Mouse (Mus musculus) urinary bladder, postnatal 36 days (tissue): ENCODE measurements around the gene Gm49318.

ENCODE experiments used
- DNase-seq, 2 experiments: peaks; one replicate each; pipeline ENCODE4 v3.0.0; 2022; ENCODE audit warnings: low spot score in 2 of 2, mixed read lengths in 1 of 2

The Gm49318 gene

GRCm38 (mm10) chr9:22069881-22070553 is 1.0 kb downstream of the Gm49318 start:
- DNase-seq, result no peak

GRCm38 (mm10) chr9:22067195-22067594 is 3.9 kb downstream of the Gm49318 start:
- DNase-seq, result no peak

- DNase-seq, result peak; percentile 31 to 38
Observed at GRCm38 (mm10) chr9:22066433-22066832, 4.6 kb downstream of the Gm49318 start.

GRCm38 (mm10) chr9:22065642-22066041 is 5.4 kb downstream of the Gm49318 start:
- DNase-seq, result no peak

- DNase-seq, result no peak
Observed at GRCm38 (mm10) chr9:22064341-22064740, 6.7 kb downstream of the Gm49318 start.

DNA sequence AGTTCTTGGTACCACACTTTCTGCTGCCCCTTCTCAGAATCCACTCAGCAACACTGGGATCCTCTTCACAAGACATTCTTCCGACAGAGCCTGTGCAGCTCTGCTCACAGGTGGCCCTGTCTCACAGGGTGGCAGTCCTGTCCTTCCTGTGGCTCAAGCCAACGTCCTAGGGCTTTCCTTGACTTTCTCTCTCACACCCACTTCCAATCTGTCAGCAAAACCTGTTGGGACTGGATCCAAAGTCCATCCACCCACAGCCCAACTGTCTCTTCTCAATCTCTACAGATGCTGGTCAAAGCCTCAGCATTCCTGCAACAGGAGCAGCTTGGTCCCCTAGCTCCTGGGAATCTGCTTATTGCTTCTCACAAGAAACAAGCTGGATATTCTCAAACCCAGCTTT is 9.7 kb downstream of the Gm49318 start:
- DNase-seq, result no peak

GRCm38 (mm10) chr9:22058011-22058424 is 13.0 kb downstream of the Gm49318 start:
- no peak for DNase-seq

GRCm38 (mm10) chr9:22057031-22057517 is 14.0 kb downstream of the Gm49318 start:
- DNase-seq, result no peak

DNA sequence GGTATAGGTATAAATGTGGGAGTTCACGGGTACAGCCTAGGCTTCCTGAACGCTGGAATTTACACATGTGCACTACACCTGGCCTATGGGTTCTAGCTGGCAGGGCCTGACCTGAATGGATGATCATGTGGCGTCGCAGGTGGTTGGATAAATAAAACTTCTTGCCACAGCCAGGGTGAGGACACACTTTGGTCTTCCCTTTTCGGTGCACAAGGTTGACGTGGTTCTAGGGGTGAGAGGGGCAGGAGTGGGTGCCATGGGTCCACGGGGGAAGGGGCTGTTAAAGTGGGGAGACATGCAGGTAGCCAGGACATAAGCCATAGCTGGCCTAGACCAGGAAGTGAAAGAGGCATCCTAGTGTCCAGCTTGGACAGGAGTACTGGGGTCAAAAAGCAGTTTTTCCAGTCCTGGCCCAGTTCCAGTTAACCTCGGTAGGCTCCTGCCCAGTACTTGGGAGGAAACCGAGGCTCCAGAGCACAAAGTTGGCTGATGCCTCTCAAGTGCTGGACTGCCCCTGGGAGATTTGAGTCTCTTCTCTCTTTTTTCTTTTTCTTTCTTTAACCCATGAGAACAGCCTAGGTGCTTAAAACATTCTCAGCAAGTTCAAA is 14.7 kb downstream of the Gm49318 start:
- no peak for DNase-seq

DNA sequence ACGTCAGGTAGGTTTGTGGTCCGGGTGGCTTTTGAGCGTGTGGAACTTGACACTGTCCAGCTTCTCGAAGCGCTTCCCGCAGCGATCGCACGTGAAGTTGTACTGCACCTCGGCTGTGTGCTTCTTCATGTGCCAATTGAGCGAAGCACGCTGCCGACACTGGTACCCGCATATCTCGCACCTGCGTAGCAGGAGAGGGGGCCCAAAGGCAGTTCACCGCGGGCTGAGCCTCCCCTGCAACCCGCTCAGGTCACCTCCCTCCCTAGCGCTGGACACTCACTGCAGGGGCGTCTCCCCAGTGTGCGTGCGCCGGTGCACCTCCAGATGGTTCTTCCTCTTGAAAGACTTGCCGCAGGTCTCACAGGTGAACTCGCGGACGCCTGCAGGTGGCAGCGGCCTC is 15.3 kb downstream of the Gm49318 start:
- DNase-seq, result no peak

DNA sequence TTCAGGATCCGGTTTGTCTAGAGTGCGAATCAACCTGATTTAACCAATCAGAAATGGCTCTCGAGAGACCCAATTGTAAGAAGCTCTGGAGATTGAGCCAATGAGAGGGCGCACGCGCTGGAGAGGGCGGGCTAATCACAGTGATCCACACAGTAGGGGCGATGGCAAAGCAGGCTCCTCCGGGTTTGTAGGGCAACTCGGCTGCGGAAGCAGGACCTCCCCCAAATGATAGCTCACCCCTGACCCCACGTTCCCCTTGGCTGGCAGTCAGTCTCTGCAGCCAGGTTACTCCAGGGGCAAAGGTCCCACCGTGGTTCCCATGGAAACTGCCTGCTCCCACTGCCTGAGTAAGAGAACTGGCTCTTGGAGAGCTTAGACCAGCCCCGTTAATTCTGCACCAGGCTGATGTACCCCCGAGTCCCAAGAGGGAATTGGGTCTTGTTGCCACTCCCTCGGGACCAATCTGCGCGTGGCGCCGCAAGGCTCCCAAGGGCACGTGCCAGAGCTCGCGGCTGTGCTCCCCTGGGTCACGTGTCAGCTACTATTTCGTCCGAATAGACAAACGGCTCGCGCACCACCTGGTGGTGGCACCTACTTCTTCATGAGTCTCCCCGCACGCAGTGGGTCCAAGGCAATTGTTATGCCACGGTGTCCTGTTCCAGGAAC is 16.5 kb downstream of the Gm49318 start:
- peak; percentile 10 to 62 for DNase-seq

DNA sequence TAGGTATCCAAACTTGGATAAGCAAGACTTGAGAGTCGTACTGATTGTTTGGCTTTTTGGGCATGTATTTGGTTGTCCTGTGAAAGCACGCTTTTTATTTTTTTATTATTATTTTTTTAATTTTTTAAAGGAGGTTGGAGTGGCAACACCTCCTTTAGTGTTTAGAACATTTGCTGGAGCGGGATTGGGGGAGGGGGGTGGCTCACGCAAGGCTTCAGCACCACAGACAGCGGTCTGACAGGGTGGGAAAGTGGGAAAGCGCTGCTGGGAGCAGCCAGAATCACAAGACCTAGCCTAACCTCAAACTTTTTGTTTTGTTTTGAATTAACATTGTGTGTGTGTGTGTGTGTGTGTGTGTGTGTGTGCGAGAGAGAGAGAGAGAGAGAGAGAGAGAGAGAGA is 17.4 kb downstream of the Gm49318 start:
- no peak for DNase-seq

- no peak for DNase-seq
Observed at GRCm38 (mm10) chr9:22051958-22052254, 19.2 kb downstream of the Gm49318 start, which contains the start of gene Elavl3. Elavl3 (minus strand) TSS chr9:22052023.

- no peak for DNase-seq
Observed at GRCm38 (mm10) chr9:22051161-22051957, 19.7 kb downstream of the Gm49318 start.

- DNase-seq, result peak; percentile 15 to 28
Observed at GRCm38 (mm10) chr9:22050351-22050889, 20.6 kb downstream of the Gm49318 start.

DNA sequence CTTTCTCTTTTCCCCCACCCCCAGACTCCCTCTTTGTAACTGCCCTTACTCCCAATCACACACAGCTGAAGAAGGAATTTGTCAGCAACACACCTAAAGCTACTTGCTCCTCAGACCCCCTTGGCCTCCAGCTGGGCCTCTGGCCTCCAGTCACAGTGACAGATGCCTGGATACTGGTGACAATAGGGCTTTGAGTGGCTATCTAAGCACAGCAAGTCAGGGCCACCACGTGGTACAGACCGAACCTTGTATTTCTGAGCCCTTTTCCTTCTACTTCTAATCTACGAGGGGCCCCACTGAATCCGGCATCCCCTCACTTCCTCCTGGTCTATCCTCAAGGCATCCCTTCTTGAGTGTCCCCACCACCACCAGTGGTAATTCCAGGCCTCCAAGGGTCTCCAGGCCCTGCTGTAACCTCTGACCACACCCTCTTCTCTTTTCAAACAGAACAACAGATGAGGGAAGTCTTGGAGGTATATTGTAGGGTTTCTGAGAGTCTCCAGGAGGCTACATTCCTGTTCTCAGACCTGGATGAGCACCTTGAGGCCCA is 21.3 kb downstream of the Gm49318 start:
- no peak for DNase-seq

- DNase-seq, result no peak
Observed at GRCm38 (mm10) chr9:22049315-22049714, 21.7 kb downstream of the Gm49318 start.

- DNase-seq, result no peak
Observed at GRCm38 (mm10) chr9:22047329-22047728, 23.7 kb downstream of the Gm49318 start.

GRCm38 (mm10) chr9:22041832-22042231 is 29.2 kb downstream of the Gm49318 start:
- DNase-seq, result no peak

- DNase-seq, result no peak
Observed at GRCm38 (mm10) chr9:22037826-22038225, 33.2 kb downstream of the Gm49318 start.

DNA sequence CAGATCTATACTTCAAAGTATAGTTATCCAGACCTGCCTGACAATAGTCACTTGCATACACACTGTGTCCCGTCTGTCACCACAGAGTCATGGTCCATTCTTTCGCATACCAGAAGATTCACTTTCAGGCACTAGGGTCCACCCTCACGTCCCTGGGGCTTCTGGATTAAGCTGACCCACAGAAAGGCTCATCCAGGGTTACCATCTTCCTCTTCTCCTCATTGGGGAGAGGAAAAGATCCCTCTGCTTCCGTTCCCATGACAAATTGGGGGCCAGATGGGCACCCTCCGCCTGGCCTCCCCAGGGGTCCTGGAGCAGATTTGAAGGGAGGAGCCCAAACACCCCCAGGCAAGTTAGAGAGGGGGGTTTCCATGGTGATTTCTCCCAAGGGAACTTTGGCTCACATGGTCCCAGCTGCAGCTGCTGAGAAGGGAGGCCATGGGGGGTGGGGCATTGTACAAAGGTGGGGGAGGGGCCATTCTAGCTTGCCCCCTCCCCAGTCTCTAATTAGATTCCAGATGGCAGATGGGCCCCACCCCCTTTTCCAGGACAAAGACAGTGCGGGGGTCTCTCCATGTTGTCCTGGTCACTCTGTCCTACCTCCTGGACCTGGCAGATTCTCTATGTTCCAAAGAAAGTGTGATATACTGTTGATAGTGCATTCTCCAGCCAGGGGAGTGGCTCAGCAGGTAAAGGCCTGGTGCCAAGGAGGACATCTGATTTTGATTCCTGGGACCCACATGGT is 35.6 kb downstream of the Gm49318 start:
- DNase-seq, result no peak
